Mouse (Mus musculus) heart, adult 2 months (tissue): Measurements from ENCODE around the gene Slc16a12. TPM values are rescaled to one million over a fixed set of nuclear protein-coding genes. Genes with fewer than 3 reads are reported as not detected.

Experiments used
- DNase-seq, 2 experiments: peaks; one replicate each; pipeline ENCODE4 v3.0.0; 2021
- H3K27ac ChIP-seq: fragments of 200-600 bp; 2 replicates; pipeline ENCODE4 v1.8.1; 2022
- H3K27me3 ChIP-seq: fragments of 200-500 bp; 2 replicates; pipeline ENCODE4 v1.6.1; 2012; ENCODE audit warnings: mild to moderate bottlenecking, low read length, inconsistent platforms, mixed read lengths; ENCODE audit not compliant: control insufficient read depth, insufficient read depth
- H3K36me3 ChIP-seq: fragments of 200-500 bp; 2 replicates; pipeline ENCODE4 v1.6.1; 2012; ENCODE audit warnings: low read length, inconsistent platforms; ENCODE audit not compliant: control insufficient read depth, insufficient read depth
- H3K4me1 ChIP-seq: fragments of 200-500 bp; 2 replicates; pipeline ENCODE4 v1.6.1; 2011; ENCODE audit warnings: low read length; ENCODE audit not compliant: control insufficient read depth, insufficient read depth
- H3K4me3 ChIP-seq: fragments of 200-600 bp; 2 replicates; pipeline ENCODE4 v1.8.1; 2022
- H3K79me2 ChIP-seq: fragments of 200-500 bp; replicated peaks from 2 replicates; pipeline ENCODE4 v1.6.1; 2012; ENCODE audit warnings: mild to moderate bottlenecking, inconsistent platforms, low read length, moderate library complexity, mixed read lengths; ENCODE audit not compliant: control insufficient read depth, insufficient read depth
- H3K9ac ChIP-seq: fragments of 200-500 bp; 2 replicates; pipeline ENCODE4 v1.6.1; 2012; ENCODE audit warnings: low read depth, mild to moderate bottlenecking, control low read depth, inconsistent platforms, low read length, mixed read lengths
- CTCF ChIP-seq: fragments of 200-600 bp; IDR thresholded peaks from 2 replicates; pipeline ENCODE4 v1.8.1; 2022; ENCODE audit warnings: antibody characterized with exemption, mild to moderate bottlenecking, moderate library complexity
- EP300 ChIP-seq: fragments of 200-500 bp; IDR thresholded peaks from 2 replicates; pipeline ENCODE4 v1.6.1; 2011; ENCODE audit warnings: low read depth, low read length, control low read depth; ENCODE audit not compliant: insufficient read depth
- POLR2A ChIP-seq: fragments of 200-500 bp; IDR thresholded peaks from 2 replicates; pipeline ENCODE4 v1.6.1; 2011; ENCODE audit warnings: mild to moderate bottlenecking, low read depth, low read length, control low read depth; ENCODE audit not compliant: insufficient read depth
- WGBS: fragments of 180-500 bp; shearing (Covaris S2); methylation state at CpG from one replicate; pipeline ENCODE4 v1.1.7; 2018; 5-methylcytosine and 5-hydroxymethylcytosine counted together
- intact Hi-C: fragments of 180-260 bp; cut with DNase I; formaldehyde crosslinking; loops from one replicate; pipeline ENCODE4 v1.15.1; 2025
- microRNA-seq, 2 experiments: library from miRNA; unstranded; fragments of <30 nt; microRNA quantifications; one replicate each; pipeline ENCODE4 v1.2.0; 2021
- polyA plus RNA-seq: library from polyadenylated mRNA; depleted of rRNA; stranded (reverse); fragments of >200 nt; gene quantifications from 2 replicates; pipeline ENCODE4 v1.2.3, GENCODE M21; 2012; rRNA removed
- total RNA-seq, 2 experiments: library from RNA; stranded (reverse); gene quantifications; 2 replicates each; pipeline ENCODE4 v1.2.3; 2021

Gene Slc16a12
- total and polyA plus RNA-seq, 3 experiments = 1.7 to 2.7 (median 2.0) TPM

DNA sequence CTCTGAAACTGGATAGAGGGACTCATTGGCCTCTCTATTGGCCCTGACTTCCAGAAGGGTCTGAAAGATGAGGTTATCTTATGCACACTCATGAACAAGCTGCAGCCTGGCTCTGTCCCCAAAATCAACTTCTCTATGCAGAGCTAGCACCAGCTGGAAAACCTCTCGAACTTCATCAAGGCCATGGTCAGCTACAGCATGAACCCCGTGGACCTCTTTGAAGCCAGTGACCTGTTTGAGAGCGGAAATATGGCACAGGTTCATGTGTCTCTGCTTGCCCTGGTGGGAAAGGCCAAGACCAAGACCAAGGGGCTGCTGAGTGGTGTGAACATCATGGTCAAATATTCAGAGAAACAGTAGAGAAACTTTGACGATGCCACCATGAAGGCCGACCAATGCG, 123.3 kb downstream of the Slc16a12 start:
- no peaks in the 10 kb centered on the region for H3K79me2 ChIP-seq
- H3K9ac ChIP-seq = no peak overlapping the region
- intact Hi-C loops = no loop called here
- no peak overlapping the region for H3K4me3 ChIP-seq
- WGBS = 89% methylated on average over 6 of the region's 6 CpGs
- no peaks in the 10 kb centered on the region for H3K27me3 ChIP-seq
- no peak for DNase-seq
- H3K4me1 ChIP-seq = no peaks in the 10 kb centered on the region
- TF ChIP-seq EP300 = no peak
- TF ChIP-seq CTCF = no peak
- no peak for TF ChIP-seq POLR2A
- no peak overlapping the region for H3K27ac ChIP-seq
- H3K36me3 ChIP-seq = no peaks in the 10 kb centered on the region

DNA sequence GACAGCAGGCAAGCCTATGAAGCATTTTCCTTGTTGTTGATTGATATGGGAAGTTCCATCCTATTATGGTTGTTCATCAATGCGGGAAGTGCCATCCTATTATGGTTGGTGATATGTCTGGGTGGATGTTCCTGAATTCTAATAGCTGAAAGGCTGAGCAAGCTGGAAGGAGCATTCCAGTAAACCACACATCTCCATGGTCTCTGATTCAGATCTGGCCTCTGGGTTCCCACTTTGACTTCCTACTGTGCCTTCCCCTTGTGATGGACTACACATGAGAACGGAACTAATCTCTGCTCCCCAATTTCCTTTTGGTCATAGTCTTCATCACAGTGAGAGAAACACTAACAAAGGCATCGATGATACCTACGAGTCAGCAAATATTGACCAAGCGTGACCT, 126.2 kb downstream of the Slc16a12 start:
- H3K36me3 ChIP-seq = no peaks in the 10 kb centered on the region
- H3K27ac ChIP-seq = no peak overlapping the region
- intact Hi-C loops = no loop called here
- H3K4me3 ChIP-seq = no peak overlapping the region
- H3K27me3 ChIP-seq = no peaks in the 10 kb centered on the region
- 88% methylated on average over 5 of the region's 5 CpGs for WGBS
- H3K79me2 ChIP-seq = no peaks in the 10 kb centered on the region
- H3K9ac ChIP-seq = no peak overlapping the region
- H3K4me1 ChIP-seq = no peaks in the 10 kb centered on the region
- DNase-seq = no peak
- no peak for TF ChIP-seq CTCF
- no peak for TF ChIP-seq EP300
- TF ChIP-seq POLR2A = no peak

Small RNAs within 50 kb of the gene (microRNA-seq; reads per million reads assigned to microRNA genes)
- gene Gm27476 = 0 reads per million in 2 experiments

Other genes with a start within 250 kb of the Slc16a12 start
- 10 to 100 TPM; 24.9 to 25.1 TPM for gene Lipa, start 219.8 kb downstream of the Slc16a12 start, total RNA-seq
- gene Lipa, start 219.8 kb downstream of the Slc16a12 start, polyA plus RNA-seq = 18.8 and 30.9 TPM in 2 replicates
- 1 to 10 TPM; 3.4 to 4.2 TPM for gene Ifit2, start 196.6 kb downstream of the Slc16a12 start, total RNA-seq
- gene Ifit2, start 196.6 kb downstream of the Slc16a12 start, polyA plus RNA-seq = 1.8 and 5.3 TPM in 2 replicates
- gene Ifit3, start 163.8 kb downstream of the Slc16a12 start, total RNA-seq = 1 to 10 TPM; 3.7 to 4.4 TPM
- 2.9 and 7.6 TPM in 2 replicates for gene Ifit3, start 163.8 kb downstream of the Slc16a12 start, polyA plus RNA-seq
- gene Ifit1bl1, start 145.3 kb downstream of the Slc16a12 start, total RNA-seq = 1 to 10 TPM; 1.5 to 1.8 TPM
- gene Ifit1bl1, start 145.3 kb downstream of the Slc16a12 start, polyA plus RNA-seq = 1.3 and 2.8 TPM in 2 replicates
- gene Ifit3b, start 139.3 kb downstream of the Slc16a12 start, total RNA-seq = 1 to 10 TPM; 1.2 to 1.4 TPM
- 0.90 and 2.4 TPM in 2 replicates for gene Ifit3b, start 139.3 kb downstream of the Slc16a12 start, polyA plus RNA-seq
- 1 to 10 TPM; 1.6 to 2.0 TPM for gene Ifit1bl2, start 106.5 kb downstream of the Slc16a12 start, total RNA-seq
- gene Ifit1bl2, start 106.5 kb downstream of the Slc16a12 start, polyA plus RNA-seq = 1.0 and 1.9 TPM in 2 replicates
- 1 to 10 TPM; 1.3 to 1.5 TPM for gene Ifit1, start 106.4 kb downstream of the Slc16a12 start, total RNA-seq
- gene Ifit1, start 106.4 kb downstream of the Slc16a12 start, polyA plus RNA-seq = 2.4 and 4.9 TPM in 2 replicates
- gene Pank1, start 132.2 kb upstream of the Slc16a12 start, total RNA-seq = 10 to 100 TPM; 38.1 to 48.3 TPM
- 6.5 and 10.0 TPM in 2 replicates for gene Pank1, start 132.2 kb upstream of the Slc16a12 start, polyA plus RNA-seq
- gene Kif20b, start 175.1 kb upstream of the Slc16a12 start, total RNA-seq = under 1 TPM; 0.63 to 0.91 TPM
- 0.06 and 0.76 TPM in 2 replicates for gene Kif20b, start 175.1 kb upstream of the Slc16a12 start, polyA plus RNA-seq